Mouse (Mus musculus) A20 (cell line): ENCODE data around the gene Kcnk3.

Source experiments
- DNase-seq: peaks from one replicate; pipeline ENCODE4 v3.0.0-alpha.2; 2011; ENCODE audit warnings: low read depth, low spot score

Gene Kcnk3

GRCm38 (mm10) chr5:30588301-30588968 lies 465 bp downstream of the Kcnk3 start:
- DNase-seq = no peak

DNA sequence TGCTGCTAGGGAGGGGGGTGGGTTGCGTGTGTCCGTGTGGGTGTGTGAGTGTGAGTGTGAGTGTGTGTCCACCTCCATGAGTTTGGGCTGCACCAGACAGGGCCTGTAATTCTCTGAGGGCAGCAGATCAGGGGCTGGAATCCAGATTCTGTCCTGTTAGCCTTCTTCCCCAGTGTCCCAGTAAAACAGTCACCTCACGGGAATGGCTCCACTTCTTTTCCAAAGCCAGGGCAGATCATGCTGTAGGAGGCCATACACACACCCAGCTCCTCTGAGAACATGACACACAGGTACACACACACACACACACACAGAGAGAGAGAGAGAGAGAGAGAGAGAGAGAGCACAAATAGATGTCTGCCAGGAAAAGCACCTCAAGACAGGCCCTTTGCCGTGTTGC lies 1.1 kb downstream of the Kcnk3 start:
- DNase-seq = no peak

DNA sequence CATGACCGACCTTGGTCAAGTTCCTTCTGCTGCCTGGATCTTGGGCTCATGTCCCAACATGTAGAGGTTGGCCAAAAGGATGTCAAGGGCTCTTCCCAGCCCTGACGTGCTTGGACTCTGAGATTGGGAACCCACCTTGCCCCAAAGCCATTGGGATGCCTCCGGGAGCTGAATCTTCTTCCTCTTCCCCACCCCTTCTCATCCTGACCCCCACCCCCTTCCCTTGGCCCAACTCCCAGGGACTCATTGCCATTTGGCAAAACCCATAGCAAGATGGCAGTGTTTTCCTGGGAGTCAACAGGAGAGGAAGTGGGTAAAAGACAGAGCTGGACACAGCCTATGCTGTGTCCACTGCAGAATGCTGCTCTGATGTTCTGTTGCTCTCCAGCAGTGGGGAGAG lies 1.6 kb downstream of the Kcnk3 start:
- no peak for DNase-seq

DNA sequence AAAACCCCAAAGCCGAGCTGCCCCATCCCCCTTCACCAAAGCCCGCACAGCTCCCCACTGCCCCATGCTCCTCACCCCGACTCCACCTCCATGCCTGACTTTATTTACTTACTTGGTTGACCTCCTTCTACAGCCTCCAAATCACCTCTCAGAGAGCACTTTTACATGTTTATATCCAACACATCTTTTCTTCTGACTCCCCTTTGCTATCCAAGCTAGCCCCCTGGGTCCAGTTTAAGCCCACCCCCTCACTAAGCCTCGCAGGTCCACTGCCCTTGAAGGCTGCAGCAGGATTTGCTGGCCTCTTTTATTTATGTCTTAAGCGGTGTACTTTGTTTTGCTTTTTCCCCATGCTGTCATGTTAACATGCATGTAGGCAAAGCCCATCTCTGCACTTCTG lies 2.3 kb downstream of the Kcnk3 start:
- no peak for DNase-seq

DNA sequence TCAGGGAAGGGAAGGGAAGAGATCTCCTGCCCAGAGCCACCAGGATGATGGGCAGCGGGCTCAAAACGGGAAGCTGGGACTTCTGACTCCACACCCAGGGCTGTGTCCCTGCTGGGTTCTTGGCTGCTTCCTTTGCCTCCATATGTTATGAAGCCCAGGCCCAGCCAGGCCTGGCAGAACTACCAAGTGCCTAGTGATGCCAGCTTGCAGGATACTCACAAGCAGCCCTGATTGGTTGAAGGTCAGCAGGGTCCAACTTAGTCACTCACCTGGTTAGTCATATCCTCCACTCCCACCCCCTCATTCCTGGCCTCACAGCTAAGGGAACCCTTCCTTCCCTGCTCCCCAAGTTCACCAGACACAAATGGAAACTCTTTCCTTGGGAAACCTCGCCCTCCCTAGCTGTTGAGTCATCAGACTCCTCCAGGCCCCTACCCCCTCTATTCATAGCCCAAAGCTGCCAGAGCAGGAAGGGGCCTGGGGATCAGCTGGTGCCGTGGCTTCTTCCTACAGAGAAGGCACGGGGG lies 3.3 kb downstream of the Kcnk3 start:
- DNase-seq = no peak

GRCm38 (mm10) chr5:30591786-30592185 lies 3.8 kb downstream of the Kcnk3 start:
- DNase-seq = no peak

DNA sequence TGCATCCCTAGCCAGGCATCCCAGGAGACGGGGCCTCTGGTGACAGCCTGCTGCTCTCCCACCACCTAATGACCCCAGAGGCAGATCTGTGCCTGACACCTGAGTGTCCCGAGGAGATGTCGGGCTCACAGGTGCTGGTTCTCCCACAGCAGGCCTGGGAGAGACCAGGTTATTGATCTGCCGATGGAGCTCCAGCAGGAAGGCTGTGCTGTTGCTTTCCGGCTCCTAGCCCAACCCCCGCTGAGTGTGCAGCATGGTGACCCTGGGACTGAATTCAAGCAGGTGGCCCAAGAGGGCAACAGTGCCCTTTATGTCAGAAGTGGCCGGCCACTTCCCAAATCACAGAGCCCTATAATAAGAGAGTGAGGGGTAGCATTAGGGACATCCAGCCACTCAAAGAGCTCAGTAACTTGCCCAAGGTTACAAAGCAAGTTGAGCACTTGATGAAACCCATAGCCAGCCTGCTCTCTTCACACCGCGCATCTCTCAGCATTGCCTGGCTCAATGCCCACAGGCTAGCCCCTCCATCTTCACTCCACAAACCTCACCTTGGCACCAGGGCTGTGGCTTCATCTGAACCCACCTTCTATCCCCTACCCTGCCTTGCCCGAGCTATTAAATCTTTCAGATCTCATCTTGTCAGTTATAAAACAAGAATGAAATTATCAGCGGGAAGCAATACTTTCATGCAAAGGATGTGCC lies 4.5 kb downstream of the Kcnk3 start:
- DNase-seq = no peak

DNA sequence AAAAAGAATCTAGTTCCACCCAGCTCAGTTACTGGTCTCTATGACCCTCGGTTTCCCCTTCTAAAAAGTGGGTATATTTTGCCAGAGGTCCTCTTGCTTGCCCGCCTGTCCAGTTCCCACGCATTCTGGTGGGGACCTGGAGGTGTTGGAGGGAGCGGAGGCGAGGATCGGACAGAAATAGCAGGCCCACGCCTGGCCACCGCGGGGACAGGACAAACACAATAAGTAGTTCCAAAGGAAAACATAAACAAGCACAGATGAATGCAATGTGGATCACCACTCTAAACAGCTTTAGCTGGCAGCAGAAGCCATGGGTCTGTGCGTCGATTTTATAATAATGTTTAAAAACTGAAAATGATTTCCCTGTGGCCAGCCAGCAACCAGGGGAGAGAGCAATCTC lies 5.4 kb downstream of the Kcnk3 start:
- DNase-seq = peak; percentile 6

- peak; percentile 91 for DNase-seq
Observed at GRCm38 (mm10) chr5:30593811-30594504, 6.0 kb downstream of the Kcnk3 start.

DNA sequence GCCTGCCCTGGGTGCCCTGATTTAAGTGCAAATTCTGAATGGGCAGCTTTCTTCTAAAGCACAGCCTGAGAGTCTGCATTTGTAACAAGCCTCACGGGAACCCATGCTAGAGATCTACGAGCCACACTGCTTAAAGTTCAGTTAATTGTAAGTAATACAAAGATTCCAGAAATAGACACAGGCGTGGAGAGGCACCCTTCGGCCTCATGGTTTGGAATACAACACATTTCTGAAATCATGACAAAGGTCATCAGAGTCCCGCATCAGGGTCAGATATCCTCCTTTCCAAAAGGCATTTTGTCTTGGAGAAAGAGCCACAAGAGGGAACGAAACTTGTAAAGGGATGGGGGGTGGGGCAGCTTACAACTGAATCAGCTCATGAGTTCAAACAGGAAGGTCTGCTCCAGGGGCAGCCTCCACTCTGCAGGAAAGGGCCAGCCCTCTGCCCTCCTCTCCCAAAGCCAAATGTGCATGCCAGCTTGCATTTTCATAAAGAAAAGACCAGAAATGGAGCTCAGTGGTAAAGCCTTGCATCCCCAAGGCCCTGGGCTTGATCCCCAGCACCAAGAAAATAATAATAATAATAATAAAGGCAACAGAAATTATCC lies 7.1 kb downstream of the Kcnk3 start:
- peak; percentile 7 for DNase-seq

GRCm38 (mm10) chr5:30601397-30601796 lies 13.4 kb downstream of the Kcnk3 start:
- DNase-seq = no peak

- DNase-seq = no peak
Observed at GRCm38 (mm10) chr5:30603255-30603654, 15.3 kb downstream of the Kcnk3 start.

DNA sequence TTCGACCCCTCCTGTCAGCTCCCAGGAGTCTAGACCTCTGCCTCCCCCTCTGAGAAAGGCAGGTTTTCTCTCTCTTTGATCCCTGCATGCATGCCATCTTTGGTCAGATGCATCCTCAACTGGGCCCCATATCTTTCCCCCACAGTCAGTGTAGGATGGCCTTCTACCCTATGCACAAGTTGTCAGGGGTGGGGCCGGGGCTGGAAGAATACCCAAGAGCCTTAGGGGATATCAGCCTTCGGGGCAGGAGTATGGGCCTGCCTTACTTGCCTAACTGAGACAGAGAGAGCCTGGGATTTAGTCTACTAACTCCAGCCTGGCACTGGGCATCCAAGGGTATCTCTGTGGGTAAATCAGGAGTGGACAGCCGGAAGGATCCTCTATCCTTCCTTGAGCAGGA lies 16.0 kb downstream of the Kcnk3 start:
- DNase-seq = no peak

GRCm38 (mm10) chr5:30604769-30605188 lies 16.8 kb downstream of the Kcnk3 start:
- DNase-seq = no peak

DNA sequence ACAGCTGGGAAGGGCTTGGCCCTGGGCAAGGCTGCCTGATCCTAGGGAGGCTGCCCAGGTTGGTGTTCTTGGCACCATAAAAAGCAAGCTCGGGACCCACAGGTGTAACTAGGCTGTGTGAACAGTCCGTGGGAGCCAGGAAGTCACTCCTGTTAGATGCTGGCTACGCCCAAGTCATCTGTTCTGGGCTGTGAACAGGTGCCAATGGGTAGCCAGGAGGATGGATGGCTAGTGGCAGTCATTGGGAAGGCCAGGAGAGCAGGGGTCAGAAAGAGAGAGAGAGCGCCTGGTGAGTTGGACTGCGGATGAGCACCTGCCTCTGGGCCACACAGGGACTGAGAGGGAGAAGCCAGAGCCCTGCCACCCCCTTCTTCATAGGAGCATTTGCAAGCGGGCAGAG lies 17.7 kb downstream of the Kcnk3 start:
- DNase-seq = no peak

DNA sequence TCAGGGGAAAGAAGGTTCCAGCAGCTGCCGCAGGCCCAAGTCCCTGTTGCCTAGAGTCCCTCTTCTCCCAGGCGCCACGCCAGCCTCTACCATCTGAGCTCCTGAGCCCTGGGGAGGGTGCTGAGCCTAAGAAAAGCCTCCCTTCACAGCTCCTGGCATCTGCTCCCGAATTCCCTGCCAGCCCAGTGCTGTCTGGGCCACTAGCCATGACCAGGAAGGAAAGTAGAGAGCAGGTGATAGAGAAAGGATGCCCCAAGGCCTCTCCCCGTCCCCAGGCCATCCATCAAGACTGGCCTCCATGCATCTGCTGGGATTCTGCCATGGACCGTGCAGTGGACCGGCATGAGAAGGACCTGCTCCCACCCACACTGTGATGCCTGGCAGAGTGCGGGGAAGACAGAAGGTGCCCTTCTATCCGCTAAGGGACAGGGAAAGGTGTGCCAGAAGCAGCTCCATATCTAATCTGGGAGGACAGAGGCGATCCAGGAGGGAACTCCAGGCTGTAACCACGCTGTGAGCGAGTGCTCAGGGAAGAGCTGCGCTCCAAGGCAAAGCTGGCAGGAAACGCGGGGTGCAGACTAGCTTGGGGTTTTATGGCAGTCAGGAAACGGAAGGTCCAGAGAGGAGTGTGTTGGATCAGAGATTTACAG lies 18.6 kb downstream of the Kcnk3 start:
- DNase-seq = no peak

DNA sequence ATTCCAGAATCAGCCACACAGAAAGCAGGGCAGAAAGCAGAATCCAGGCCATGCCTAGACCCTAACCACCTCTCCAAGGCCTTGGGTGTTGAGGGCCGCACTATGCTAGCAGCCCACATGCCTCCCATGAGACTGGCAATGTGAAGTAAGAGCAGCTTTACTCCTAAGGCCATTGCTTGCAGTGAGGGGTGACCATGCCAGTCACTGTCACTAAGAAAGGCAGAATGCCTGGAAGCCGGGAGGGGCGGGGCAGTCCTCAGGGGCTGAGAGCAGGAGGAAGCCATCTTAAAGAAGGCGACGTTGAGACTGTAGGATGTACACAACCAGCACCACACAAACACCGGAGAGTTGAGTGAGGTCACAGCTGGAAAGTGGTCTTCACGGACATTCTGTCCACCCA lies 21.1 kb downstream of the Kcnk3 start:
- no peak for DNase-seq

- DNase-seq = no peak
Observed at GRCm38 (mm10) chr5:30609918-30610645, 22.1 kb downstream of the Kcnk3 start.

DNA sequence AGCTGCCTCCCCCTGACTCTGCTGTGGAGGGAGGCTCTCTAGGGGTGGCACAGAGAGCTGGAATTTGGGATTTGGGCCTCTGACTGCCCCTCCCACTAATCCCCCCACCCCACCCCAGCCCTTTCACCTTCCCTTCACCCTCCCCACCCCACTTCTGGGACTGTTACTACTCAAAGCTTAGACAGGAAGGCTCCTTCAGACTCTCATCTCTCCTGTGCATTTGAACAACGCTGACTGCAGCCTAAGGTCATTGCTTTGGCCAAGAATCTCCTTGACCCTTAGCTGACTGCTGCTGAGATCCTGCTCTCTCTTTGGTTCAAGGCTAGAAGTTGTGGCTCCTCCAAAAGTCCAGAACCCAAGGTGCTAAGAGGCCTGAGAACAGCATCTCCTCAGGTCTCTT lies 23.1 kb downstream of the Kcnk3 start:
- DNase-seq = no peak

- DNase-seq = no peak
Observed at GRCm38 (mm10) chr5:30611689-30612088, 23.7 kb downstream of the Kcnk3 start.

GRCm38 (mm10) chr5:30612575-30612974 lies 24.6 kb downstream of the Kcnk3 start:
- peak; percentile 33 for DNase-seq
